Mouse (Mus musculus): ENCODE data around the gene Mllt10.

- TF ChIP-seq CTCF (IDR thresholded peaks at IDR 0.05; ENCODE audit: low read depth) (no peak), EP300 (optimal IDR thresholded peaks at IDR 0.05) (no peak)
Measured at GRCm38 (mm10) chr2:18116432-18116831, 61.4 kb downstream of the Mllt10 start.
